Mouse (Mus musculus) lung, postnatal 25 days (tissue): Measurements from ENCODE around the gene Gm42791.

Source experiments
- DNase-seq: peaks from one replicate; pipeline ENCODE4 v3.0.0; 2022; ENCODE audit warnings: low spot score

Gene Gm42791

DNA sequence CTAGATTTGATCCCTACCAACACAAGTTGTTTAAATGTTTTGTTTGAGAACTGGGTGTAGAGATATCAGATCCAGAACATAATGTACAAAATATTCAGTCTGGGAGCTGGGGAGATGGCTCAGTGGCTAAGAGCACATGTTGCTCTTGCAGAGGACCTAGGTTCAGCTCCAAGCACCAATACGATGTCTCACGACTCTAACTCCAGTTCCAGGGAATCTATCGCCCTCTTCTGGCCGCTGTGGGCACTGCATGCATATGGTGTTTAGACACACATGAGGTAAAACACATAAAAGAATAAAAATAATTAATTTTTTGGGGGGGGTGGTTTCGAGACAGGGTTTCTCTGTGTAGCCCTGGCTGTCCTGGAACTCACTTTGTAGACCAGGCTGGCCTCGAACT lies 42.5 kb downstream of the Gm42791 start:
- peak; percentile 34 for DNase-seq

GRCm38 (mm10) chr5:148951360-148951759 lies 43.6 kb downstream of the Gm42791 start:
- no peak for DNase-seq

DNA sequence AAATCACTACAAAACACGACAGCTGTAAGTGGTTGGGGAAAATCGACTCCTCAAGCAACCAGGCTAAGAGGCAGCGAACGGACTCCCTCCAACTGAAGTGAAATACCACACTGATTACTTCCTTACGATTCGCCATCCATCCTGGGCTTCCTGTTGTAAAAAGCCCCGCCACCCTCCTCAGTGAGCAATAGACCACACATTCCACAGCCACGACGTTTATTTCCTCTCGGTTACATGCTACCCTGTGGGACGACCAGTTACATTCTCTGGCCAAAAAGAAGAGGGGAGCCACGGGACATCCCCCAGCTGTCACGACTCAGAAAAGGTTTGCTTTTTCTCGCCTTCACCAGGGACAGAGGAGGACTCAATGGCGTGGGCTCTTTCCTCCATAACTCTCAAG lies 44.9 kb downstream of the Gm42791 start:
- DNase-seq, result no peak

DNA sequence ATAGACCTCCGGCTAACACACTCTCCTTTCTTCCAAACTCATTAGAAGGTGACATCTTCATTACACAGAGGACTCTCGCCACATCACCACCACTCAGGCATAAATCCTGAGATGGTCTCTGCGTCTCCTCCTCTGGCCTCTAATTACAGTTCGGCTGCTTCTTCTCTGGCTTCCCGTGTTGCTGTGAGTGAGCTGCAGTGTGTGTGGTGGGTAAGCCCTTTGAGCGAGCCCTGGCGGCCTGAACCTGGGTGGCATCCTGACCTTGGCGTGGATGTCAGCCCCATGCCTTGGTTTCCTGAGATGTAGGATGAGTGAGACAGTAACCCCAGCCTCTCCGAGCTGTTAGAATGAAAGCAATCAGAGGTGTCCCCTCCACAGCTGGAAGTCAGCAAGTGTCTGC lies 46.4 kb downstream of the Gm42791 start:
- DNase-seq, result no peak

- no peak for DNase-seq
These were observed 47.5 kb downstream of the Gm42791 start for GRCm38 (mm10) chr5:148947412-148947811.

- peak; percentile 24 for DNase-seq
These were observed 48.2 kb downstream of the Gm42791 start for GRCm38 (mm10) chr5:148946787-148947186.

- DNase-seq, result no peak
These were observed 49.2 kb downstream of the Gm42791 start for GRCm38 (mm10) chr5:148945735-148946134.

- no peak for DNase-seq
These were observed 50.9 kb downstream of the Gm42791 start for GRCm38 (mm10) chr5:148944024-148944423.

GRCm38 (mm10) chr5:148943444-148943843 lies 51.5 kb downstream of the Gm42791 start:
- no peak for DNase-seq

DNA sequence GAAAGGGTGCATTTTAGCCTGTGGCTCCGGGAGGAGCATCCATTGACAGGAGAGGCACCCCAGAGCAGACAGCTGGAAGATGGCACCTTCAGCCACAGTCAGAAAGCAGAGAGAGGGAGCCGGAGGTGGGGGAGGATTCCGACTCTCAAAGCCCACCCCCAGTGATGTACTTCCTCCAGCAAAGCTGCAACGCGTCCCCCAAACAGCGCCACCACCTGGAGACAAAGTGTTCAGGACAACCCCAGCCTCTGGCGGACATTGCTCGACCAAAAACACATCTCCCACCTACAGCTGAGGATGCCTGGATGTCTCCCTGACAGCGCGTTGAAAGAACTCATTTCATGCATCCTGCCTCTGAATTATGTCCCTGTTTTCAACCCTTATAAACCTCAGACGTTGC lies 52.0 kb downstream of the Gm42791 start:
- no peak for DNase-seq

DNA sequence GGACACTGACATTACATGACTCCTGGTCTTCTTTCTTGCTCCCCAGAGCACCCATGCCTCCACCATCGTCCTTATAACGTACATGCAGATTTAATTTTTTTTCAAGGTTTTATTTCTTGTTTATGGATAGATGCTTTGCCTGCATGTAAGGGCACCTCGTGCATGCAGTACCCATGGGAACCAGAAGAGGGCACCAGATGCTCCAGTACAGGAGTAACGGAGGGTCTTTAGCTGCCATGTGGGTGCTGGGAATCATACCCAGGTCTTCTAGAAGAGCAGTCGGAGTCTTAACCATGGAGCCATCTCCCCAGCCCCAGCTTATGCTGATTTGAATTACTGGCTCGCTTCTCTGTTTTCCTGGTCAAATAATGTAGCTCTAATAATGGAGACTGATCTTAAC lies 52.6 kb downstream of the Gm42791 start:
- no peak for DNase-seq

DNA sequence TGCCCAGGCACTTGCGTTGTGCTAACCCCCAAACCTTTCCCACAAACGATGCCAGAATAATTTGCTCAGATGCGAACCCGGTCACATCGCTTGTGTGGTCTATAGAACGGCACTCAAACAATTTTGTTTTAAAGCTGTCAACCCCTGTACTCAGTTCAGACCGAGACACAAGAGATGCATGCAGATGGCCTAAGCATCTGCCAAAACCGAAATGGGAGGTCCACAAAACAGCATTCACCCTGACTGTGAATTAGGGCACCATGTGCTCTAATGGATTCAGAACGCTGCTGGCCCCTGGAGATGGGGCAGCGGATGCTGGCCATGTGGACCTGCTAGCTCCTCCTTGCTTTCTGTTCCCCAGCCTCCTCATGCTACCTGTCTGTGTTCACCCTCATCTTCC lies 53.1 kb downstream of the Gm42791 start:
- no peak for DNase-seq

- no peak for DNase-seq
These were observed 55.0 kb downstream of the Gm42791 start for GRCm38 (mm10) chr5:148939948-148940382.

DNA sequence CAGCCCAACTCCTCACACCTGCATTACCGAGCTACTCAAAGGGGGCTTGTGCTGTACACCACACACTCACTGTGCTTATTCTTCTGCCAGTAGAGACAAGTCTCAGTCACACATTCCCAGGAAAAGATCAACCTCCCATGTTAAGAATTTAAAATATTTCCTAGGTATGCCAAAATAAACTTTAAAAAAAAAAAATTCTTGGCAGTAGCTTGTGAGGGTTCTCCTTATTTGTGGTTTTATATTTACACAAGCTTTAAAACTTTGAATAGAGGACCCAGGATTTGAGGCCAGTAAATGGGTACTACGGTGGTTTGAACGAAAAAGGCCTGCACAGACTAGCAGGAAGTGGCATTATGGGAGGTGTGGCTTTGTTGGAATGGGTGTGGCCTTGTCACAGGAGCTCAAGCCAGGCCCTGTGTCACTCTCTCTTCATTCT lies 58.4 kb downstream of the Gm42791 start:
- peak; percentile 30 for DNase-seq

- DNase-seq, result no peak
These were observed 59.1 kb downstream of the Gm42791 start for GRCm38 (mm10) chr5:148935871-148936270.

- DNase-seq, result no peak
These were observed 59.7 kb downstream of the Gm42791 start for GRCm38 (mm10) chr5:148935071-148935821.

- no peak for DNase-seq
These were observed 60.5 kb downstream of the Gm42791 start for GRCm38 (mm10) chr5:148934457-148934856.

- no peak for DNase-seq
These were observed 61.2 kb downstream of the Gm42791 start for GRCm38 (mm10) chr5:148933767-148934166.

- DNase-seq, result no peak
These were observed 63.6 kb downstream of the Gm42791 start for GRCm38 (mm10) chr5:148931301-148931700.

GRCm38 (mm10) chr5:148929116-148929449 lies 65.9 kb downstream of the Gm42791 start, which contains the start of gene Katnal1:
Gene Katnal1 (minus strand): TSS chr5:148929320.
- DNase-seq, result no peak

DNA sequence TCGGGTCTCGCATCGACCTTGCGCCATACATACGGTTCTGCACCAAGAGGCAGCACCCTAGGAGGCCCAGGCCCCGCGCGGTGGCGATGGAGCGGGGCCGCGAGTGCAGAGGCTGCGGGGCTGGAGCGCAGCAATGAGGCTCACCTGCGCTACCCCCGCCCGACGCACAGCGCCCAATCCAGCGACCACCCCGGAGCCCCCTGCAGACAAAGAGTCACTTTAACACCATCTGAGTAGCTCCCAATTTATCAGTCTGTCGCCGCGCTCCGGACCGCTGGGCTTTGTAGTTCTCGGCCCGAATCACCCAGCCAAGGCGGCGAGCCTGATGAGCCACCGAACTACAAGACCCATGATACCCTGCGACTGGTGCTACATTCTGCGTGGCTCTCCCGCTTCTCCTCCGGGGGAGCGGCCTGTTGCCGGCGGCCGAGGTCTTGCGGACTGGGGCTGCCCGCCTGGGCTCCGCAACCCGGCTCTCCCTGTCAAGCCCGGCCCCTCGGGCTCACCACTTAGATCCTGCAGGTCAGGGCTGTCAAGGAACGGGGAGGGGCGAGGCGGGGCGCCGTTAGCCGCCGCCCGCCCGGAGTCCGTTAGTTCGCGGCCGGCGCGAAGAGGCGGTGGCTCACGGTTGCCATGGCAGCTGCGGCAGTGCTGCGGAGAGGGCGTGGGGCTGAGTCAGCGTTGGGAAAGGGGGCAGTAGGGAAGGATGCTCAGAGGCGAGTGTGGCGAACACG lies 66.4 kb downstream of the Gm42791 start:
- DNase-seq, result peak; percentile 96

DNA sequence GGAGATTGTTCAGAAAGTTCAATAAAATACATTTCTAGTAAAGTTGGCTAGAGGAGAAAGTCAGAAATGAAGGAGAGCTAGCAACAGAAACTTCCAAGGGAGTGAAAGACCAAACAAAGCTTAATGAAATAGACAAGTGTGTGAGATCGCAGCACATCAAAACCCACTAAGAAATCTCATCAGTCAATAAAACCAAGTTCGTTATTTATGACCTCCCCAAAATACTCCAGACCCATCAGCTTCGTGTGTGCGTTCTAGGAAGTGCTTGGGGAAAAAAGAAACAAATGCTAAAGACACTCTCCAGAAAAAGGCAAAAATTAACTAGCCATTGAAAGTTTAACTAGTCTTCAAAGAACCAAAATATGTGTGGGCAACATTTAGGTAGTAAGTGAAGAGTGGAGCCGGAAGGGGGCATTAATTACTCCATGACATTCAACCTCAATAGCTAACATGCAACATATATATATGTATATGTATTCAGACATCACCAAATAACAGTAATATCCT lies 67.2 kb downstream of the Gm42791 start:
- no peak for DNase-seq

DNA sequence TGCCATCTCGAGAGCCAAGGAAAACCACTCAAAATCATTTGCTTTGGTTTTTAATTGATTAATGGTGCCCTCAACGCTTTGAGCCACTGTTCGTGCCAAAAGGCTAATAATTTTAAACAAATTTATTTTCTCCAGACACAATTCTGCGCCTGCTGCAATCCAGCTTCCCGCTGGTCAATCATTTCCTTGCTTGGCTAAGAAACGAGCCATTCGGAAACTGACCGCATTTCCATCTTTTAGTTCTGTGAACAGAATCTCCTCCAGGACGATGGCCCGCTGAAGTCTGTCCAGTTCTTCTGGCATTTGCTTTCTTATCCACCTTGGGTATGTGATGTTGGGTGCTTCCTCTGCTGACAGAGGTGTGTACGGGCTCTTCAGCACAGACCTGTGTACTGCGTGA lies 70.4 kb downstream of the Gm42791 start:
- DNase-seq, result no peak
